Comparison of ENCODE assay signal across 8 mouse cellular contexts in genomic region chr10:76468203-76469162, GRCm38 (mm10). TPM values are rescaled to one million over a fixed set of nuclear protein-coding genes. Genes with fewer than 3 reads are reported as not detected.
DNase-seq lines count a peak whose midpoint lies in the region; ATAC-seq lines count a peak whose summit lies in the region.

Gene Mcm3ap, plus strand, starts transcription at chr10:76468927.
Gene Ybey, minus strand, starts transcription at chr10:76469114.

- peak within 1 kb of the TSS; percentile 80; the same call in 1 of the 2 replicates for H3K27ac ChIP-seq in forebrain, embryonic 11.5 days (ENCODE audit: low read depth, low read length)
- peak within 1 kb of the TSS; percentile 90 for H3K27ac ChIP-seq in heart, embryonic 16.5 days (ENCODE audit: low read length)
- peak within 1 kb of the TSS; percentile 94 for H3K27ac ChIP-seq in liver, embryonic 15.5 days (replicated peaks)
- H3K27ac ChIP-seq in neural tube, embryonic 12.5 days, result peak within 1 kb of the TSS; percentile 63; the same call in 1 of the 2 replicates

- H3K9me3 ChIP-seq in forebrain, embryonic 11.5 days (ENCODE audit: control insufficient read depth, low read length), result no peaks in the 10 kb centered on the region
- no peaks in the 10 kb centered on the region for H3K9me3 ChIP-seq in heart, embryonic 16.5 days (replicated peaks; ENCODE audit: control insufficient read depth, low read length)
- no peaks in the 10 kb centered on the region for H3K9me3 ChIP-seq in liver, embryonic 15.5 days (replicated peaks)
- no peaks in the 10 kb centered on the region for H3K9me3 ChIP-seq in neural tube, embryonic 12.5 days

- peak; percentile 80 to 84 for DNase-seq in CD8-positive naive resting alpha-beta T cell, adult 2 months (ENCODE audit: low read depth in 2 of 2, low spot score in 2 of 2)
- DNase-seq in c-Kit-positive CD71-negative TER-119-negative erythroid progenitor cells, embryonic 14.5 days (ENCODE audit: low read depth), result peak; percentile 85
- peak; percentile 95 for DNase-seq in forebrain, embryonic 11.5 days (ENCODE audit: low spot score)
- peak; percentile 85 to 91 for DNase-seq in kidney, postnatal 36 days
- peak; percentile 91 for DNase-seq in telencephalon, adult 2 months (ENCODE audit: low read depth, low spot score)

- peak; percentile 97 for ATAC-seq in forebrain, embryonic 11.5 days (replicated peaks; ENCODE audit: low FRiP score)
- peak; percentile 93 for ATAC-seq in heart, embryonic 16.5 days (replicated peaks; ENCODE audit: extremely low read depth, insufficient read depth, low FRiP score)
- peak; percentile 93 for ATAC-seq in liver, embryonic 15.5 days (ENCODE audit: insufficient read depth)
- peak; percentile 98 for ATAC-seq in neural tube, embryonic 12.5 days (ENCODE audit: low FRiP score, low read depth)

- H3K4me2 ChIP-seq in forebrain, embryonic 11.5 days (ENCODE audit: low read depth, low read length, severe bottlenecking), result peak within 1 kb of the TSS; percentile 66
- peak within 1 kb of the TSS; percentile 79 for H3K4me2 ChIP-seq in heart, embryonic 16.5 days (ENCODE audit: low read depth, low read length)
- H3K4me2 ChIP-seq in liver, embryonic 15.5 days, result peak within 1 kb of the TSS; percentile 74
- H3K4me2 ChIP-seq in neural tube, embryonic 12.5 days (replicated peaks), result peak within 1 kb of the TSS; percentile 60

- peak within 1 kb of the TSS; percentile 91 for H3K9ac ChIP-seq in forebrain, embryonic 11.5 days (ENCODE audit: low read length)
- peak within 1 kb of the TSS; percentile 97 for H3K9ac ChIP-seq in heart, embryonic 16.5 days (ENCODE audit: low read length)
- H3K9ac ChIP-seq in liver, embryonic 15.5 days, result peak within 1 kb of the TSS; percentile 84
- peak within 1 kb of the TSS; percentile 67 for H3K9ac ChIP-seq in neural tube, embryonic 12.5 days

- peaks cover 3% of the 10 kb centered on the region; the same call in 1 of the 2 replicates for H3K4me1 ChIP-seq in forebrain, embryonic 11.5 days (replicated peaks; ENCODE audit: control insufficient read depth, insufficient read depth, low read length)
- peaks cover 9% of the 10 kb centered on the region for H3K4me1 ChIP-seq in heart, embryonic 16.5 days (ENCODE audit: control insufficient read depth, insufficient read depth, low read length)
- H3K4me1 ChIP-seq in liver, embryonic 15.5 days (replicated peaks), result peaks cover 21% of the 10 kb centered on the region
- peaks cover 4% of the 10 kb centered on the region; the same call in 1 of the 2 replicates for H3K4me1 ChIP-seq in neural tube, embryonic 12.5 days

- H3K36me3 ChIP-seq in forebrain, embryonic 11.5 days (ENCODE audit: control insufficient read depth, insufficient read depth, low read length), result peaks cover 6% of the 10 kb centered on the region; the same call in 1 of the 2 replicates
- H3K36me3 ChIP-seq in heart, embryonic 16.5 days (ENCODE audit: control insufficient read depth, insufficient read depth), result peaks cover 22% of the 10 kb centered on the region
- peaks cover 33% of the 10 kb centered on the region for H3K36me3 ChIP-seq in liver, embryonic 15.5 days (replicated peaks)
- peaks cover 34% of the 10 kb centered on the region for H3K36me3 ChIP-seq in neural tube, embryonic 12.5 days

- peak within 1 kb of the TSS; percentile 54 for H3K4me3 ChIP-seq in forebrain, embryonic 11.5 days (ENCODE audit: low read depth, low read length)
- H3K4me3 ChIP-seq in heart, embryonic 16.5 days (ENCODE audit: low read length), result peak within 1 kb of the TSS; percentile 92
- peak within 1 kb of the TSS; percentile 88 for H3K4me3 ChIP-seq in liver, embryonic 15.5 days (replicated peaks)
- peak within 1 kb of the TSS; percentile 57 for H3K4me3 ChIP-seq in neural tube, embryonic 12.5 days

- 2% methylated on average over 55 of the region's 55 CpGs for WGBS in forebrain, embryonic 11.5 days
- WGBS in heart, embryonic 16.5 days, result 1% methylated on average over 55 of the region's 55 CpGs
- under 1% methylated on average over 55 of the region's 55 CpGs for WGBS in liver, embryonic 15.5 days (ENCODE audit: insufficient replicate concordance)
- WGBS in neural tube, embryonic 12.5 days, result 2% methylated on average over 55 of the region's 55 CpGs

- H3K27me3 ChIP-seq in forebrain, embryonic 11.5 days (ENCODE audit: control insufficient read depth, insufficient read depth, low read length), result no peaks in the 10 kb centered on the region
- H3K27me3 ChIP-seq in heart, embryonic 16.5 days (ENCODE audit: control insufficient read depth, insufficient read depth, low read length), result no peaks in the 10 kb centered on the region
- H3K27me3 ChIP-seq in liver, embryonic 15.5 days, result no peaks in the 10 kb centered on the region
- H3K27me3 ChIP-seq in neural tube, embryonic 12.5 days (replicated peaks), result no peaks in the 10 kb centered on the region

RNA-seq across cellular contexts. Expression of gene Mcm3ap, which starts in this region (rescaled TPM):
- polyA plus RNA-seq in forebrain, embryonic 11.5 days (2014; fragmentation: Nextera tagmentation; extraction: Ambion mirVana), result 89.7 and 92.8 TPM in 2 replicates
- polyA plus RNA-seq in heart, embryonic 16.5 days (2015; fragmentation: Nextera tagmentation; extraction: Ambion mirVana), result 33.3 and 36.9 TPM in 2 replicates
- 18.0 and 18.5 TPM in 2 replicates for polyA plus RNA-seq in liver, embryonic 15.5 days (2015; fragmentation: Nextera tagmentation; extraction: Ambion mirVana)
- 75.1 and 75.8 TPM in 2 replicates for polyA plus RNA-seq in neural tube, embryonic 12.5 days (2016; fragmentation: Nextera tagmentation; extraction: Ambion mirVana)

RNA-seq across cellular contexts. Expression of gene Ybey, which starts in this region (rescaled TPM):
- 6.0 and 6.1 TPM in 2 replicates for polyA plus RNA-seq in forebrain, embryonic 11.5 days (2014; fragmentation: Nextera tagmentation; extraction: Ambion mirVana)
- 4.9 and 5.4 TPM in 2 replicates for polyA plus RNA-seq in heart, embryonic 16.5 days (2015; fragmentation: Nextera tagmentation; extraction: Ambion mirVana)
- 2.6 and 2.7 TPM in 2 replicates for polyA plus RNA-seq in liver, embryonic 15.5 days (2015; fragmentation: Nextera tagmentation; extraction: Ambion mirVana)
- 8.4 TPM in 2 replicates for polyA plus RNA-seq in neural tube, embryonic 12.5 days (2016; fragmentation: Nextera tagmentation; extraction: Ambion mirVana)

Comparison
In these comparisons a context has a peak if more than half of its experiments do, and no peak if none do; other contexts are left out.
1. Peak in every context shown above with its lines: DNase-seq, ATAC-seq, H3K4me3 ChIP-seq and H3K27ac ChIP-seq.